Mouse (Mus musculus) bone marrow, adult 2 months (tissue): ENCODE results near the gene Rgl1. TPM values are rescaled to one million over a fixed set of nuclear protein-coding genes. Genes with fewer than 3 reads are reported as not detected.

Experiments used
- H3K27ac ChIP-seq: fragments of 200-500 bp; 2 replicates; pipeline ENCODE4 v1.5.1; 2012; ENCODE audit warnings: low read depth, mild to moderate bottlenecking, control low read depth, inconsistent platforms, low read length; ENCODE audit not compliant: control insufficient read depth, poor library complexity, insufficient read depth
- H3K4me1 ChIP-seq: fragments of 200-500 bp; 2 replicates; pipeline ENCODE4 v1.6.1; 2011; ENCODE audit warnings: low read length; ENCODE audit not compliant: control insufficient read depth, insufficient read depth
- H3K4me3 ChIP-seq: fragments of 200-500 bp; replicated peaks from 2 replicates; pipeline ENCODE3; 2011; ENCODE audit warnings: mild to moderate bottlenecking, low read depth, low read length, control low read depth; ENCODE audit not compliant: control insufficient read depth
- CTCF ChIP-seq: fragments of 200-500 bp; IDR thresholded peaks from 2 replicates; pipeline ENCODE4 v1.5.1; 2011; ENCODE audit warnings: low read length, control low read depth; ENCODE audit not compliant: control insufficient read depth, insufficient read depth
- POLR2A ChIP-seq: fragments of 200-500 bp; IDR thresholded peaks from 2 replicates; pipeline ENCODE4 v1.6.1; 2011; ENCODE audit warnings: low read depth, mild to moderate bottlenecking, control low read depth, low read length, borderline replicate concordance; ENCODE audit not compliant: control insufficient read depth
- WGBS: fragments of 180-500 bp; shearing (Covaris S2); methylation state at CpG from one replicate; pipeline ENCODE4 v1.1.7; 2018; 5-methylcytosine and 5-hydroxymethylcytosine counted together
- polyA plus RNA-seq: library from polyadenylated mRNA; stranded (reverse); fragments of >200 nt; gene quantifications from 2 replicates; pipeline ENCODE4 v1.2.4, GENCODE M21; 2011; ENCODE audit warnings: low replicate concordance; ENCODE audit not compliant: missing spikeins, insufficient read depth, insufficient read length

Gene Rgl1
- polyA plus RNA-seq, 1 experiment, result 9.2 TPM

GRCm38 (mm10) chr1:152640195-152640981 is 125.8 kb downstream of the Rgl1 start:
- Histone ChIP-seq H3K4me1 (no peaks in the 10 kb centered on the region; the same call in 1 of the 2 replicates), H3K27ac (no peak overlapping the region), H3K4me3 (no peak overlapping the region)
- TF ChIP-seq POLR2A, result no peak
- no peak for TF ChIP-seq CTCF
- 77% methylated on average over 11 of the region's 11 CpGs for WGBS

GRCm38 (mm10) chr1:152639344-152639743 is 126.8 kb downstream of the Rgl1 start:
- Histone ChIP-seq H3K27ac (no peak overlapping the region), H3K4me3 (no peak overlapping the region), H3K4me1 (no peaks in the 10 kb centered on the region; the same call in 1 of the 2 replicates)
- WGBS, result 54% methylated on average over 7 of the region's 7 CpGs
- TF ChIP-seq POLR2A (no peak), CTCF (no peak)

DNA sequence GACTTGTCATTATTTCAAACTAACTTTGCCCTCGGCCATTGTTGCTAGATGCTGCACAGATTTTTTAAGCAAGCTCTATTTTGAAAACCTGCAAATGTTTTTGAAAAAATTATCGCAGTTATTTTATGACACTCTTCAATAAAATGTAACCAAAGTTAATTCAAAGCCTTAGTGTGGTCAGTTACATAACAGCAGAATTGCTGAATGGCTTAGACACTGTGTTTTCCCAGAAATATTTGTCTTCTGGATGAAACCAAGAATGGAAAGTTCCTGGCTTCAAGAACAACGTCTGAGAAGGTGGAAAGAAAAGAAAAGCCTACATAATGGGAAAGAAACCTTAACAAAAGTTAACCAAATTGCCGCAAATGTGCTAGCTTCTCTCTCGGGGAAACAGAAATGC is 131.5 kb downstream of the Rgl1 start:
- Histone ChIP-seq H3K27ac (no peak overlapping the region), H3K4me3 (no peak overlapping the region), H3K4me1 (no peaks in the 10 kb centered on the region)
- TF ChIP-seq POLR2A (no peak), CTCF (no peak)
- 76% methylated on average over 5 of the region's 5 CpGs for WGBS

GRCm38 (mm10) chr1:152629780-152630179 is 136.4 kb downstream of the Rgl1 start:
- H3K4me1 ChIP-seq, result no peaks in the 10 kb centered on the region
- no peak overlapping the region for H3K27ac ChIP-seq
- no peak overlapping the region for H3K4me3 ChIP-seq
- TF ChIP-seq POLR2A (no peak), CTCF (no peak)
- WGBS, result 82% methylated on average over 3 of the region's 3 CpGs

- no peak overlapping the region for H3K4me3 ChIP-seq
Measured at GRCm38 (mm10) chr1:152625651-152626050, 140.5 kb downstream of the Rgl1 start.

GRCm38 (mm10) chr1:152624644-152625454 is 141.3 kb downstream of the Rgl1 start:
- H3K4me3 ChIP-seq, result peak overlapping the region; percentile 58
- no peak for TF ChIP-seq CTCF
- no peak for TF ChIP-seq POLR2A
- H3K4me1 ChIP-seq, result no peaks in the 10 kb centered on the region
- peak overlapping the region; percentile 27 for H3K27ac ChIP-seq
- WGBS, result under 1% methylated on average over 61 of the region's 61 CpGs

More at GRCm38 (mm10) chr1:152625651-152626050, 140.5 kb downstream of the Rgl1 start:
- Histone ChIP-seq H3K27ac (no peak overlapping the region), H3K4me1 (no peaks in the 10 kb centered on the region)
- TF ChIP-seq CTCF (no peak), POLR2A (no peak)

GRCm38 (mm10) chr1:152623375-152624270 is 142.5 kb downstream of the Rgl1 start:
- H3K4me1 ChIP-seq, result no peaks in the 10 kb centered on the region
- no peak for TF ChIP-seq POLR2A
- no peak for TF ChIP-seq CTCF
- 46% methylated on average over 12 of the region's 12 CpGs for WGBS
- no peak overlapping the region for H3K27ac ChIP-seq
- no peak overlapping the region for H3K4me3 ChIP-seq

DNA sequence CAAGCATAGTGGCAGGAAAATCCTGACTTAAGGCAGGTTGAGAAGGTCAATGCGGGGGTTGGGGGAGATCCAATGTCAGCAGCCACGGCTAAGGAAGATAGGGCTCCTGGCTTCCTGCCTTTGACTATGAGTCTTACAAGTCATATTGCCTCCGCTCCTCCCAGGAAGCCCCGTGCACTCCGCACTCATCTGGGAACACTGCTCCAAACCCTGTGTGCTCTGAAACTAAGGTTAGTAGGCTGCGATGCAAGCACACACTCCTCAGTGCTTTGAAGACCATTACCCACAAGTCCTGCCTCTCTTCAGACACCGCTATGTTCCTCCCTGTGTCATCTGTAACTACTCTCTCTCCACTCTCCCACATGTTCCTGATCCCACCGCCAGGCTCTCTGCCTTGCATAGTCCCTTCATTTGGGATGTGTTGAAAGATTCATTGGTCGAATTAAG is 143.4 kb downstream of the Rgl1 start:
- 82% methylated on average over 9 of the region's 9 CpGs for WGBS
- H3K4me3 ChIP-seq, result peak overlapping the region; percentile 10
- no peak overlapping the region for H3K27ac ChIP-seq
- H3K4me1 ChIP-seq, result no peaks in the 10 kb centered on the region
- TF ChIP-seq POLR2A, result no peak
- no peak for TF ChIP-seq CTCF
